Mouse (Mus musculus) naive thymus-derived CD4-positive, alpha-beta T cell, adult 5 months (primary cell): ENCODE data around the gene Ifnl2. TPM values are rescaled to one million over a fixed set of nuclear protein-coding genes. Genes with fewer than 3 reads are reported as not detected.

Experiments used
- polyA plus RNA-seq: library from polyadenylated mRNA; unstranded; fragments of 100-300 nt; shearing (Covaris generic); gene quantifications from one replicate; pipeline ENCODE4 v1.2.1, GENCODE M21; 2017

The Ifnl2 gene
- polyA plus RNA-seq, result not detected

DNA sequence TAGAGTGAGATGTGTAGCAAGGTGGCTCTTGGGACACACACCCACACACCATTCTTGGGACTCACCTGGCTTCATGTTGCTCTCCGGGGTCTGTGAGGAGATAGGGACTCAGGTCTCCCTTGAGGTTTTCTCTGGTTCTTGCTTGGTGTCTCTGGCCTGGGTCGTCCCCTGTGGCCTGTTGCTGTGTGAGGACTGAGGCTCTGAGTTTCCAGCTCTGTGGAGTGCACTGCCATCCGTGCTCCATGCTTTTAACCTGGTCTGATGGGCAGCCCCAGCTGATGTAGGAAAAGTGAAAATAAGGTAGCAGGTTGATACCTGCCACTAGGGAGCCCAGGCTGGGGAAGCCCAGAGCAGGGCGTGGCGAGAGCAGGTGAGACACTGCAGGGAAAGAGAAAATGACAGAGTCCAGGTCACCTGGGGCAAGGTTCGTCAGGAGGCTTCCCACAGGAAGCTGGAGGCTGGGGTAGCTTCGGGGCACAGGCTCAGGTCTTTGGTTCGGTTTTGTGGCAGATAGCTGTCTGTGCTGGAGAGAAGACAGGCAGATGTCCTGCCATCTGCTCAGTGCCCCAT, at the start of gene Ifnl2:
Ifnl2 (minus strand) TSS at position 51 of the 570 bp plus-strand sequence.

GRCm38 (mm10) chr7:28547154-28547553, 36.9 kb upstream of the Ifnl2 start, which contains the start of gene Nccrp1:
TSS of gene Nccrp1 (minus strand) at chr7:28547254.

GRCm38 (mm10) chr7:28540526-28540925, 30.3 kb upstream of the Ifnl2 start, which contains the start of gene Sycn:
TSS of gene Sycn (plus strand) at chr7:28540885.

DNA sequence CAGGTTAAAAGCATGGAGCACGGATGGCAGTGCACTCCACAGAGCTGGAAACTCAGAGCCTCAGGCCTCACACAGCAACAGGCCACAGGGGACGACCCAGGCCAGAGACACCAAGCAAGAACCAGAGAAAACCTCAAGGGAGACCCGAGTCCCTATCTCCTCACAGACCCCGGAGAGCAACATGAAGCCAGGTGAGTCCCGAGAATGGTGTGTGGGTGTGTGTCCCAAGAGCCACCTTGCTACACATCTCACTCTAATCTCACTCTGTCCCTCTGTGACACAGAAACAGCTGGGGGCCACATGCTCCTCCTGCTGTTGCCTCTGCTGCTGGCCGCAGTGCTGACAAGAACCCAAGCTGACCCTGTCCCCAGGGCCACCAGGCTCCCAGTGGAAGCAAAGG, 12.3 kb upstream of the Ifnl2 start, which contains the start of gene Ifnl3:
Ifnl3 (plus strand) TSS at position 301 of the 400 bp plus-strand sequence.

Other genes with a start within 250 kb of the Ifnl2 start
- gene Eid2, start 242.6 kb downstream of the Ifnl2 start, polyA plus RNA-seq, result 6.6 TPM
- 3.7 TPM for gene Eid2b, start 232.7 kb downstream of the Ifnl2 start, polyA plus RNA-seq
- gene Selenov, start 219.3 kb downstream of the Ifnl2 start, polyA plus RNA-seq, result not detected
- gene Dll3, start 208.2 kb downstream of the Ifnl2 start, polyA plus RNA-seq, result not detected
- 55.8 TPM for gene Timm50, start 198.4 kb downstream of the Ifnl2 start, polyA plus RNA-seq
- 213 TPM for gene Supt5, start 171.7 kb downstream of the Ifnl2 start, polyA plus RNA-seq
- 983 TPM for gene Rps16, start 159.8 kb downstream of the Ifnl2 start, polyA plus RNA-seq
- 48.9 TPM for gene Plekhg2, start 137.9 kb downstream of the Ifnl2 start, polyA plus RNA-seq
- 189 TPM for gene Zfp36, start 130.2 kb downstream of the Ifnl2 start, polyA plus RNA-seq
- gene Med29, start 117.7 kb downstream of the Ifnl2 start, polyA plus RNA-seq, result 23.0 TPM
- 170 TPM for gene Paf1, start 117.5 kb downstream of the Ifnl2 start, polyA plus RNA-seq
- gene Gmfg, start 73.0 kb downstream of the Ifnl2 start, polyA plus RNA-seq, result 436 TPM
- gene Lrfn1, start 58.5 kb downstream of the Ifnl2 start, polyA plus RNA-seq, result 2.3 TPM
- not detected for gene Ifnl3, start 12.4 kb upstream of the Ifnl2 start, polyA plus RNA-seq
- gene Sycn, start 30.4 kb upstream of the Ifnl2 start, polyA plus RNA-seq, result not detected
- not detected for gene Nccrp1, start 36.8 kb upstream of the Ifnl2 start, polyA plus RNA-seq
- gene Samd4b, start 87.7 kb upstream of the Ifnl2 start, polyA plus RNA-seq, result 48.1 TPM
- 6.2 TPM for gene Pak4, start 87.7 kb upstream of the Ifnl2 start, polyA plus RNA-seq
- not detected for gene Acp7, start 120.9 kb upstream of the Ifnl2 start, polyA plus RNA-seq
- gene Fbxo27, start 182.4 kb upstream of the Ifnl2 start, polyA plus RNA-seq, result 1.0 TPM
- 16.6 TPM for gene Fbxo17, start 206.3 kb upstream of the Ifnl2 start, polyA plus RNA-seq
- 48.4 TPM for gene Mrps12, start 231.4 kb upstream of the Ifnl2 start, polyA plus RNA-seq
- 21.3 TPM for gene Sars2, start 231.5 kb upstream of the Ifnl2 start, polyA plus RNA-seq
- not detected for gene Ccer2, start 245.7 kb upstream of the Ifnl2 start, polyA plus RNA-seq